In the genomic region with DNA sequence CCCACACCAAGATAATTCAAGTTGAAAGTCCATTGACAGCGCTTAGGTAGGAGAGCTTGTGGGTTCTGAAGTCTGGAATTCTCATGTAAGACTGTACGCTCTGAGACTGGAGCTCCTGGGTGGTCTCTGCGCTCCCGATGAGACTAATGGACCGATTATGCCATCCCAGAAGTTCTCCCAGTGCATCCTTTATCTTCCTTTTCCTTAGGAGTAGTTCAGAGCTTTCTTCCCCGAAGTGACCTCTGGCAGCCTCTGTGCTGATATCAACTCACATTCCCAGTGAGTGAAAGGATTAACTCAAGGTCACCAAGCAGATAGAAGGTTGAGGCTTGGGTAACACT, we compare ENCODE assay signal across 17 mouse cellular contexts.
DNase-seq lines count a peak whose midpoint lies in the region; ATAC-seq lines count a peak whose summit lies in the region.
"Had no signal": no experiment of that assay in that cellular context is flagged by ENCODE, and none has a peak within 500 bp of the region (broad histone marks: within the 10 kb centered on the region; RNA-seq: fewer than 3 reads in every experiment).

No protein-coding gene starts in this region.

- H3K4me2 ChIP-seq in heart, embryonic 13.5 days = no peak overlapping the region
- H3K4me2 ChIP-seq in kidney, embryonic 14.5 days (replicated peaks; ENCODE audit: low read depth, low read length) = no peak overlapping the region
- H3K4me2 ChIP-seq in intestine, embryonic 15.5 days (replicated peaks) = no peak overlapping the region
- H3K4me2 ChIP-seq: embryonic facial prominence, embryonic 12.5 days; forebrain, embryonic 13.5 days; hindbrain, embryonic 12.5 days had no signal

- no peak for DNase-seq in heart, adult 18-20 months
- DNase-seq in kidney, adult 11 months = no peak
- peak; percentile 57 for DNase-seq in ES-CJ7 (ENCODE audit: low read depth, low spot score)
- no peak for DNase-seq in spleen, postnatal 36 days (ENCODE audit: low spot score in 2 of 2)
- DNase-seq in right cerebral cortex, postnatal 14 days = no peak
- DNase-seq: cerebellum, adult 11 months; cerebellum, postnatal 10 days; right cerebral cortex, postnatal 25 days had no signal

- H3K36me3 ChIP-seq in heart, embryonic 13.5 days = no peaks in the 10 kb centered on the region
- no peaks in the 10 kb centered on the region for H3K36me3 ChIP-seq in kidney, embryonic 14.5 days (ENCODE audit: control insufficient read depth, insufficient read depth, low read length)
- no peaks in the 10 kb centered on the region for H3K36me3 ChIP-seq in intestine, embryonic 15.5 days
- H3K36me3 ChIP-seq: embryonic facial prominence, embryonic 12.5 days; hindbrain, embryonic 12.5 days; midbrain, embryonic 10.5 days had no signal

- 0 out of 2 replicates have a peak overlapping the region, but pooled peaks have one; percentile 15 for H3K27ac ChIP-seq in heart, embryonic 13.5 days (replicated peaks)
- H3K27ac ChIP-seq in kidney, embryonic 14.5 days (ENCODE audit: low read depth, low read length) = peak overlapping the region; percentile 76; the same call in 1 of the 2 replicates
- no peak overlapping the region for H3K27ac ChIP-seq in intestine, embryonic 15.5 days
- H3K27ac ChIP-seq: forebrain, embryonic 13.5 days; hindbrain, embryonic 12.5 days; macrophage had no signal

- H3K27me3 ChIP-seq in heart, embryonic 13.5 days (replicated peaks) = no peaks in the 10 kb centered on the region
- H3K27me3 ChIP-seq in kidney, embryonic 14.5 days (ENCODE audit: control insufficient read depth, insufficient read depth, low read length) = no peaks in the 10 kb centered on the region
- H3K27me3 ChIP-seq in intestine, embryonic 15.5 days (replicated peaks) = no peaks in the 10 kb centered on the region
- H3K27me3 ChIP-seq: embryonic facial prominence, embryonic 12.5 days; forebrain, embryonic 13.5 days; hindbrain, embryonic 12.5 days had no signal

- 49% methylated on average over 6 of the region's 6 CpGs for WGBS in heart, embryonic 13.5 days
- WGBS in kidney, embryonic 14.5 days = 78% methylated on average over 6 of the region's 6 CpGs
- 59% methylated on average over 6 of the region's 6 CpGs for WGBS in intestine, embryonic 15.5 days

- H3K9ac ChIP-seq in heart, embryonic 13.5 days = no peak overlapping the region
- no peak overlapping the region for H3K9ac ChIP-seq in kidney, embryonic 14.5 days (ENCODE audit: low read depth, low read length)
- no peak overlapping the region for H3K9ac ChIP-seq in intestine, embryonic 15.5 days
- H3K9ac ChIP-seq: embryonic facial prominence, embryonic 12.5 days; forebrain, embryonic 13.5 days; hindbrain, embryonic 12.5 days had no signal

- H3K9me3 ChIP-seq in heart, embryonic 13.5 days = no peaks in the 10 kb centered on the region
- no peaks in the 10 kb centered on the region for H3K9me3 ChIP-seq in kidney, embryonic 14.5 days (ENCODE audit: control insufficient read depth, low read length)
- H3K9me3 ChIP-seq in intestine, embryonic 15.5 days = no peaks in the 10 kb centered on the region
- H3K9me3 ChIP-seq: embryonic facial prominence, embryonic 12.5 days; forebrain, embryonic 13.5 days; hindbrain, embryonic 12.5 days; midbrain, embryonic 10.5 days had no signal

- H3K4me3 ChIP-seq in heart, embryonic 13.5 days = no peak overlapping the region
- no peak overlapping the region for H3K4me3 ChIP-seq in kidney, embryonic 14.5 days (ENCODE audit: low read length)
- no peak overlapping the region for H3K4me3 ChIP-seq in intestine, embryonic 15.5 days (replicated peaks)
- H3K4me3 ChIP-seq: embryonic facial prominence, embryonic 12.5 days; erythroblast, embryonic 14.5 days; forebrain, embryonic 13.5 days; hindbrain, embryonic 12.5 days; midbrain, embryonic 10.5 days had no signal

- H3K4me1 ChIP-seq in heart, embryonic 13.5 days = peaks cover 35% of the 10 kb centered on the region
- H3K4me1 ChIP-seq in kidney, embryonic 14.5 days (ENCODE audit: control insufficient read depth, insufficient read depth, low read length) = peaks cover 10% of the 10 kb centered on the region; the same call in 1 of the 2 replicates
- H3K4me1 ChIP-seq in intestine, embryonic 15.5 days (replicated peaks) = peaks cover 10% of the 10 kb centered on the region; the same call in 1 of the 2 replicates
- H3K4me1 ChIP-seq: forebrain, embryonic 13.5 days had no signal

- ATAC-seq in heart, embryonic 13.5 days (ENCODE audit: extremely low read depth, insufficient number of reproducible peaks, low FRiP score, low TSS enrichment) = no peak
- no peak for ATAC-seq in kidney, embryonic 14.5 days (ENCODE audit: low FRiP score, low TSS enrichment)
- ATAC-seq in intestine, embryonic 15.5 days = peak; percentile 27; the same call in 1 of the 2 replicates
- ATAC-seq: forebrain, embryonic 13.5 days had no signal
